Mouse (Mus musculus): ENCODE measurements at regions not wholly inside any gene's neighbourhood (a gene's known extent, or its start where the extent isn't known, plus 50 kb on each side); places are given as distances from the start of the nearest gene placed in this dataset.

DNA sequence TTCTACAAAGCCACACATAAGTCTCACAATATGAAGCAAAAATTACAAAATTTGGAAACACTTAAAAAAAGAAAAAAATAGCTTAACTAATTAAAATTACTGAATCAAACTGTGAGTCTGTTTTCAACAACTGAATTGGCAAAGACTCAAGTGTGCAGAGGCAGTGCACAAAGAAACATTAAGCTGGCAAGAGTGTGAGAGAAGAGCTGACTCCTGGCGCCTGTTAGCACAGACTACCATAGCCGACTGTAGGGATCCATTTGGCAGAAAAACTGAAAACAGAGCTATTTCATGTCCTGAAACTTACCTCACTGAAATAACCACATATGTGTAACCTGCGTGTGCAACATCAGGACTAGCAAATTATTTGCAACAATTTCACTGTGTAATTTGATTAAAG lies 746.4 kb upstream of the Cypt12 start:
- DNase-seq, result no peak

DNA sequence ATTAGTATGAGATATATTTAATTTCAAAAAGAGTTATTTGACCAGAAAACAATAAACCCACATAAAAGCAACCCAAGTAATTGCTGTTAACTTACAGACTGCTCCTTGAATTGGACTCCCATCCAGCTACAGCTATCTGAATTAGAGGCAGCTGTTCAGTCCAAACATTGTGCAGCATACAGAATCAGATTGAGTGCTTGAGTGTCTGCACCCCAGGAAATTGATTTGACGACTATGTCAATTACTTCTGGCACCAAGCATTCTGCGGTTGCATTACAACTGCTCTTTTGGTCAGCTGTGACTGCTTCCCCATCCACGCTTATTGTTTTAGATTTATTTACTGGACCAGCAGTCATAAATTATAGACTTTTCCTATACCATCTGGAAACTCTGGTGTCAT lies 734.2 kb upstream of the Cypt12 start:
- no peak for DNase-seq

DNA sequence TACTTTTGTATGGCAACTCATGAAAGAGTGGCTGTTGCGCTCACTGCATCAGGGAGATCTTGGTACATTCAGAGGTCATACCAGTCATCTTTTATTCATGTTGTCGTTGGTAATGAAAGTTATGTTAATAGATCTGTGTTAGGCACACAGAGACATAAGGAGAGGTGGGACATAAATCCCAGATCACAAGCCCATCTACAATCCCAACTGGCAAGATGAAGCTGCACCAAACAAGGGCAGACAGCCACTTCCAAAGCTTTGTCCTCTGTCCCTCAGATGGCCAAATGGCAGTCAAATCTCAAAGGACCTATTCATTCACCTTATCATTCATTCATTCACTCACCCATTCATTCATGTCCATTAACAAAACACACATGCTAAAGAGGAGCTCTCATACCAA lies 731.4 kb upstream of the Cypt12 start:
- no peak for DNase-seq

DNA sequence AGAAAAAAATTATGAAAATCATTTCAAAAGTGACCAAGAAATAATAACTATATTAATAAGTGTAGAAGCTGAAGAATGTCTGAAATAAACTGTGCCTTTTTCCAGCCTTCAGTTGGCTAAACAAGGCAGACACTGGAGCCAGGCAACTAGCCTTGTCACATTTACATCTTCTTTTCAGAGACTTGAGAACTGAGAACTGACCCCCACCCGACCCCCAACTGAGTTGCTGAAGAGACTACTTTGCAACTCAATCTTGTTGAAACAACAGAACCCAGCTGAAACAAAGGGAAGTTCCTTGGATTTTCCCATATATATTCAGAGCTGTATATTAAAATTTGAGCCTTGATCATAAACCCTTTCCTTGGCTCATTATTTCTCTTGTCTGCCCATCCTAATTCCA lies 709.8 kb upstream of the Cypt12 start:
- no peak for DNase-seq

DNA sequence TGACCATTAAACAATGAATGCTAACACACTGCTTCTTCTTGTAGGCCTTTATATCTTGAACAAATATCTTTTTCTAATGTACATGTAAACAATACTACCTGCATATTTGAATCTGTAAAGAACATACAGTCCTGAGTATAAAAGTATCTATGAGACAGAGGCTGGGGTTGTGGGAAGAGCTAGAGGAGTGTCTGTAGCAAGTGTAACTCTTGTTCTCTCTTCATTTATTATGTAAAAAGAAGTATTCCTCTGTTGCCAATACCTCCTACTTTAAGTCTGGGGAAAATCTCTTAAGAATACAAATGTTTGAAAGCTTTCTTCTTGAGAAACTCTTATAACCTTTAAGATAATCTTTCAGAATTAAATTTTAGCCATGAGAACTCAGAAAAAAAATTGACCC lies 689.8 kb upstream of the Cypt12 start:
- DNase-seq, result no peak

DNA sequence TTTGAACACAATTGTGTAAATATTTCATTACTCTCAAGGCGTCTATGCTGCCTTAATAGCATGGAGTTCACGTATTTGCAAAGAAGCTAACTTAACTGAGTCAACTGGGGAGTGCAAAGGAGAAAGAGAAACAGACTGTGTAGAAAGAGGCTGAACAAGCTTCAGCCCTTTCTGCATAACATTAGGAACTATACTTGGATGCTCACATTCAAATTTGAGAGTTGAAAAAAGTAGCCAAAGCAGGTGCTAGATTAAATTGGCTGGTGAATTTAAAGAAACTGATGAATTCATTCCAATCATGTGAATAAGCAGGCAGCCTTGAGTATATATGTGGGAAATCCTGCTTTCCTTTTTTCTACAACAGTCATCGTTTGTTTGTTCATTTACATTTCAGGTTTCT lies 689.1 kb upstream of the Cypt12 start:
- DNase-seq, result no peak

DNA sequence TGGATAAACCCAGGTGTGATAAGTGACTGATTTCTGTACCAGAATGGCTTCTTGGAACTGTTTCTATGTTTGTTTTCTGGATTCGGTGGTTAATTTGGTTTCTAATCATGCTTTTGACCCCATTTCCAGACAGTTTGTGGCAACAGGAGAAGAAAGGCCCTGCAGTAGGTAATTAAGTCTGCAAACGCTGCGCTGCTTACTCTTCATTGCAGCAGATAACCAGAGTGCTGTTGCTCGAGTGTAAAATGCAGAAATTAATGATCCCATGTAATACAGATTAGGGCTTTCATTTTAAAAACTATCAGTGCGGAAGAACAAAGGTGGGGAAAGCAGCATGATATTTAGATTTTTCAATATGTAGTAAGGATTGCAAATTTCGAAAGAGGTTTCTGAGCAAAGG lies 667.0 kb upstream of the Cypt12 start:
- no peak for DNase-seq

DNA sequence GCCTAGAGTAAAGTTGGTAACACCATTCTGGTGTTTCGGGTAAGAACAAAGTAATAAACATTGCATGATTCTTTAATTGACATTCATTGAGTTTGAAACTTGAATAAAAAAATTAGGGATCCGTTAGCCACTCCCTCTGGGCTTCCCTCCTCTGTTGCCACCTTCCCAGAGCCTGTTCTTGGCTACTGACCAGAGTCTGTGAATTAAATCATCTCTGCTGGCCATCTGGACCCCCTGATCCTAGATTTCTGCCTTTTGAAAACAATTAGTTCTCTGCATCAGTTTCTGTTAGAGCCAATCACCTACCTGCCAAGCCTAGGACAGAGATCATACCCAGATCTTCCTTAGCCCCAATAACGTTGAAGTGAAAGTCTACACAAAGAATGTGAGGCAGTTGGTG lies 665.3 kb upstream of the Cypt12 start:
- DNase-seq, result no peak

DNA sequence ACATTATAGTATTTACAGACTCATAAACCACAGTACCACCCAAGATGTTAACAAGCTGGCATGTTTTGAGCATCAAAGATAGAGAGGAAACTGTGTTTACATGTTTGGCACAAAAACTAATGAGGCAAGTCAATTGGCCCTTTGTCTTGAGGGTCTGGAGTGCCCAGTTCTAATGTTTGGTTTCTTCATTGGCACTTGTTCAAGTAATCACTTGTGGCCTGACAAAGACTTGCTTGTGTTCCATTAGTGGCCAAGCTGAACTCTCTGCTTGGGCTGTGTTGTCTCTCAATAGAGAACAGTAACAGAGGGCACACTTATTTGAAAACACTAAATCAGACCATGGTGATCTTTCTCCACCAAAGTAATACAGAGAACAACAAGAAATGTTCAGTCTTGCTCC lies 630.7 kb upstream of the Cypt12 start:
- no peak for DNase-seq

DNA sequence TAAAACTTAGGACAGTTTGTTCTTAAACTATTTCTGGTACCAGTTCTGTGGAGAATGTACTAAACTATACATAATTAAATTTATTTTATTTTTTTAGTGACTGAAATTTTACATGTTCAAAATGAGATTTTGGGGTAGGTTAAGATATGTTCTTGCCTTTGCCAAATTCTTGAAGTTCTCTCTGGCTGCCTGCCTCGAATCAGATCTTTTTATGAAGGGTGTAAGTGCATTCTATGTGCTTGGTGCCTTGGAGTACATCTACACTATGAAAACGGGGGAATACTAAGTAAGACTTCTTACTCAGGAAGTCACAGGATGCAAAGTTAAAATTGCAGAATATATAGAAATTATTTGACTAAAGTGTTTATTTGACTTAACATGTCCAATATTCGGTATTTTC lies 629.8 kb upstream of the Cypt12 start:
- DNase-seq, result no peak

DNA sequence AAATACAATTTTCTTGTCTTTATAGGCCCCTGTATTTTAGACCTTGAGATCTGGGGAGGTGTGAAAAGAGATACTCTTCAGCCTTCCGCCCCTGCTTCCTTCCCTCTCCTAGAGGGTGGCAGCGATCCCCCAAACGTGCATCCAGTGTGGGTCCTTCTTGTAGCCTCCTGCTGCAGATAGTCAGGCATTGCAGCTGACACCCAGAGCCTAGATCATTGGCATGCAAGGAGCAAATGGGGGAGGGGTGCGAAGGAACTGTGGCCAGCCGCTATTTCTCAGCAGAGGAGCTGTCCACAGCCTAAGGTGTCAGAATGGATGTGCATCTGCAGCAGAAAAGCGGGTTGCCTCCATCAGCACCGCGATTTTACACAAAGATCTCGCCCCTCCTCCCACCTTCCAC lies 629.0 kb upstream of the Cypt12 start:
- peak; percentile 2 for DNase-seq

DNA sequence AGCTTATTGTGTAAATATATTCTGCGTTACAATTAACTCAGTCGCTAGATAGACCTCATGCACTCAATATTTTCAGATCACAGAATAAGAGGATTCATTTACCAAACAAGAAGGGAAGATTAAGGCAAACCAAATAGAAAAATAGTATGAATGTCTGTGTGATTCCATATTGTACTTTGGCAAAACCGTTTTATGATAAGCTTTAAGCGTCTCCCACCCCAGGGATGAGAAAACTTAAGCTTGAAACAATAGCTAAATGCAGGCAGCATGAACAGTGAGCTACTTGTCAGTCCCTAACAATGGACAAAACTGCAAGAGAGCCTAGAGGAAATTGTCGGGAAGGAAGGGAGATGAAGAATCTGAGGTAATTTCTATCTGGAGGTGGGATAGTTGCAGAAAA lies 628.3 kb upstream of the Cypt12 start:
- no peak for DNase-seq

DNA sequence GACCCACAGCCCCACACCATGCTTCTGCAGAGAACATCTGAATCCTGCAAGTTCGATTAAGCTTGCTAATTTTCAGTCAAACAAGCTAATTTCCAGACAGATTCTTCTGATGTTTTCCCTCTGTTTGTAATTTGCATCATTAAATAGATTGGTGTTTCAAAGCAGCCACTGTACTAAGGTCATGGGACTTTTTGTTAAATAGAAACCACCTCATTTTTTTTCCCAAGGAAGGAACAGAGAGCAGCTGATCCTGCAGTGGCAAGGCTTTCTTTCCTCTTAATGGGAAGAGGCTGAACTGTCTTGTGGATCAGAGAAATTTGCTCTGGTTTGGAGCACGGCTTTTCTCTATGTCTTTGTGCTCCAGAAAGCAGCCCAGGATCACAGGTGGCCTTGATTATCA lies 625.9 kb upstream of the Cypt12 start:
- DNase-seq, result no peak

DNA sequence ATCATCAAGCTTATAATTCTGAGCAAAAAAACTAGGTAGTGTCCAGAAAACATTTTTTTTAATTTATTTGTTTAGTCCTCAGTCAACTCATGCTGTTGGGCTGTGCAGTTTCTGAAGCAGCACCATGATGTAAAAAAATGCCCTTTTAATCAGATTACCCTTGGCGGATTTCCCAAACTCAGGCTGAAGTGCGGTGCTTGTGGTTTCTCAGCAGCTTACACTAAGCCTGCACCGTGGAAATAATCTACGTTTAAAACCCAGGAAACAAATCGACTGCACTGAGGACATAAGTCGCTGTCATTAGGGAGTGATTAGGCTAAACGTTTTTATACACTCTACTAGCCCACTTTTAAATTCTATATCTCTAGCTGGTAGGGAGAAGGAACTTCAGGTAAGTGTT lies 623.4 kb upstream of the Cypt12 start:
- DNase-seq, result no peak

DNA sequence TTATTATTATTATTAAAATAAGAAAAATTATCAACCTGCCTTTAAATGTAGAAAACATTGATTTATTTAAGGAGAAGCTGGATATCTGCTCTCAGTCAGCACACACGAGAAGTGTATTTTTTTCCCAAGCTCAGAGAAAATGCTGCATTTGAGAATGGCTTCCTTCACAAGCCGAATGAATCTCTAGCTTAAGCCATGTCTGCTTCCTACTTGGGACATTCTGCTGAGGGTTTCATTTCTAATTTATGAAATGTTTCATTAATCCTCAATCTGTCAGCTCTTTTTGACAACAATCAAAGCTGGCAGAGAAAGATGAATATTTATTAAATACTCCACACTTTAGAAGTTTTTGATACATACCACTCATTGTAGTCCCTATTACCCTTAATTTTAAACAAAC lies 622.4 kb upstream of the Cypt12 start:
- DNase-seq, result no peak

DNA sequence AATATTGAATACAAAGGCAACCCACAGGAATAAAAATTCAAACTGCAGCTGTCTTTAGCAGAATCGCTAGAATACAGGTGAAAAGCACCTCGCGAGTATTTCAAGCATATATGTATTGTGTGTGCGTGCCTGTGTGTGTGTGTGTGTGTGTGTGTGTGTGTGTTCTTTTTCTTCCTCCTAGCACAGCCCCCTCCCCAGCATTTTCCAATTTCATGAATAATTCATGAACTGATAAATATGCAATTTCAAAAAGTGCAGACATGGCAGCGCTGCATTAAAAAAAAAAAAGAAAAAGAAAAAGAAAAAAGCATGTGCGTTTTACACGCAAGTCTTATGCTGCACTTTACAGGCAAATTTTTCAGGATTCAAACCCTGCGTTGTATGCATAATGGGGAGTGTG lies 621.9 kb upstream of the Cypt12 start:
- DNase-seq, result no peak

DNA sequence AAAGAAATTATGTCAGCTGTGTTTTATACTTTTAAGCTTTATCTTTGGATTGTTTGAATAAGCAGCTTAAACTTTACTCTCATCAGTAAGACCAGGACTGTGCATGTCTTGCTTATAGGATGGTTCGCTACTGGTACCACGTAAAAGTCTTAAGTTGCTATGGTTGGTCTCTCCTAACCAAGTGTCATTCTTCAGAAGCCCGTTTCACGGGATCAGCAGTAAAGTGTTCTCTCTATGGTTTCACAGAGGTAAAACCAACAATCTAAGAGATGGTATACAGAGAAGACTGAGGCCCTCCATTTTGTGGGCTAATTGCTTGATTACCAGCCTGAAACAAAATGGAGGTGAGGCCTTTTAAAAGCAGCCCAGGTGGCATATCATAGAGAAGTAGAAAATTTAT lies 621.4 kb upstream of the Cypt12 start:
- DNase-seq, result no peak

DNA sequence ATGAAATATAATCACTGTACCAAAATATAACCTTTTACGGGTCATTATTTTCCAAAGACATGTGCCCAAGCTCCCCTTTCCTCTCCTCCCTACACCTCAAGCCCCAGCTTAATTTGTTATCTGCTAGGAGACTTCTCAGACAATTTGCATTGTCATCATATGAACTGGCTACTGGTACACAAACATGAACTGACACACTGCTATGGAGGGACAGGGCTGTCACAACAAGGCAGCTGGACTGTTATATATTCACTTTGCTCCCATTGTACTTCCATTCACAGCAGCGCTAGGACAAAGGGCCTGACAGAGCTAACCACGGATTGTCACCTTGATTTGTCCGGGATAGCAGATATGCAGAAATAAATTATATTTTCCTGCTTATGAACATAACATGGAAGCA lies 620.5 kb upstream of the Cypt12 start:
- DNase-seq, result no peak

DNA sequence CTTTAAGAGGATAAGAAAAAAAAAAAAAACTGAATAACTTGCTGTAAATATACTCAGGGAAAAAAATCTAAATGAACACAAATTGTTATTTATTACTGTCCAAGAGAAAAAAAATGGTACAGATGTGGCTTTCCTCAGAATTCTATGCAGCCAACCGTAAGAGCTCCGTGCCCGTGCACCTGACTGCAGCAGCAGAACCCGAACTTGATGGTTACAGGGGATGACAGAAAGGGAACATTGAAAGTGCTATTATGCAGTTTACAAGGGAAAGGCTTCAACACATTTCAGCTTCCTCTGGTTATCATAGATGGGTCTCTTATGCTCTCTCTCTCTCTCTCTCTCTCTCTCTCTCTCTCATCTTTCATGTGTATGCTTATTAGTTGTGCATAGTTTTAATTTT lies 618.8 kb upstream of the Cypt12 start:
- no peak for DNase-seq

DNA sequence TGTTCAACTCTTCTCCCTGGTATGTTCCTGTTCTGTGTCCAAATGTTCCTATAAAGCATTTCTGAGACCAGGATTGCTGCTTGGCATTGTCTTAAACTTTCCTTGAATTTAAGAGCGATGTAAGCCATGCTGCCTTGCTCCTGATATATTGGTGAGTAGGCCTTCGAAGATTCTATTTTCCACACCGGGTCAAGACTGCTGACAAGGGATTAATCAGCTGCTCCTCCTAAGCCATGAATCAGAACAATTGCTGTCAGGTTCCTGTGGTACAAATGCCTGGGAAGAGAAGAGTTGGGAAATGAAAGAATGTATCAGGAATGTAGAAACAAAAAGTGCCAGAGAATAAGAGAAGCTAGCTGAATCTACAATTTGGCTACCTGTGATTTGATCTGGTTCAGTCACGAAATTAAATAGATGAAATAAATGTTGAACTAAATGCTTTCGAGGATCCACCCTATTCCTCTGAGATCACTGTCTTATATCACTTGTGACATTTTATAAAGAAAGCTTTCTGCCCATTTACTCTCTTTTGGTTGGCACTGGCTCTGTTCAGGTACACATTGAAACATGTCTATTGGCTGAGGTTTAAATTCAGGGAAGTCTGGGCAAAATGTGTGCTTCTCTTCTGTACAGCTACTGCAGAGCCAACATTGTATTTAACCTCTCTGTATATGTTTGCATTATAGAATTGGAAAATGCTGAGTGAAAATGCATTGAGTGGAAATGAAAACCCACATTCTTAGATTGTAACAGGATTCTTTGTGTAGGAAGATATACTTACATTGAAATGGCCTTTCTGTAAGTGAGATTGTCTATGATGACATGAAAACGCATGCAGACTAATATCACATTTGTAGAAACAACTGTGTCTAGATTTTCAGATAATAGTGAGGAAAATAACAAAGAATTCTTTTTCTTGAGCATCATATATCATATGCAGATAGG lies 617.5 kb upstream of the Cypt12 start:
- no peak for DNase-seq

DNA sequence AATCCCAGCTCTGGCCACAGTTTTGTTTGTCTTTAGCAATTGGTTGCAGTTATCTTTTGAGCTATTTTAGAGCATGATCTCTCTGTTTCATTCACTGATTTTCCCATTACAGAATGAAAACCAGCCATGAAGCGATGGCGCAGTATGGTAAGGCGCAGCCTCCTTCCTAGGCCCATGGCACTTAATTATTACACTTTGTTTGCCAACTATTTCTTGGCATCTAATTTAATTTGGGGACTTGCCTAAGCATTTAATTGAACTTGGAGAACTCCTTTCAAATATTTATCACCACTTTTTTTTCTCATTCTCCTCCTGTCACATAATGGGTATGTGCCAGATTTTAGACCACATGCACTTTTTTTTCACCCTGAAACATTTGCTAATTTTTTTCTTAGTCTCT lies 588.0 kb upstream of the Cypt12 start:
- no peak for DNase-seq

Measured in kidney, adult 9 months (tissue).